Mouse (Mus musculus) skeletal muscle tissue, adult 2 months (tissue): ENCODE measurements around the gene Vmn2r12.
"Not testable (repeated sequence)": the region's sequence is repeated elsewhere in the genome, so short reads cannot be mapped to it uniquely, and the experiment has no call there.

Source experiments
- DNase-seq: peaks from one replicate; pipeline ENCODE4 v3.0.0-alpha.2; 2012; ENCODE audit warnings: low read depth, low spot score

The Vmn2r12 gene

DNA sequence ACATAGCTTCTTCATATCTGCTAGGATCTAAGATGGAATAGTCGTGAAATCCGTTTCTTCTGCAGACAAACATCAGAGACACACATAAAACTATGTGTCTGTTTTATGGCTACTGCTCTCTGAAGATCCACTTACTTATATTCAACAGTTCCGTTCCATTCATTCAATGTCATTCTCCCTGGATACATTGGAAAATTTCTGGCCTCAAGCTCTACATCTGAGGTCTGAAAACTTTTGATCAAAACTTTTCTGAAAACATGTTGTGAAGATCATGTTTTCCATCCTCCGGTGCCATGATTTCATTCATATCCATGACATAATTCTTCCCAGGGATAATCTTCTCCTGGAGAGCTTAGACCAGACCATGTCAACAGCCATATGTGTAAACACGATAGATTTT is at the start of gene Vmn2r12:
Gene Vmn2r12, minus strand, starts transcription at position 101 of the 400 bp plus-strand sequence.
- DNase-seq: not testable (repeated sequence)

DNA sequence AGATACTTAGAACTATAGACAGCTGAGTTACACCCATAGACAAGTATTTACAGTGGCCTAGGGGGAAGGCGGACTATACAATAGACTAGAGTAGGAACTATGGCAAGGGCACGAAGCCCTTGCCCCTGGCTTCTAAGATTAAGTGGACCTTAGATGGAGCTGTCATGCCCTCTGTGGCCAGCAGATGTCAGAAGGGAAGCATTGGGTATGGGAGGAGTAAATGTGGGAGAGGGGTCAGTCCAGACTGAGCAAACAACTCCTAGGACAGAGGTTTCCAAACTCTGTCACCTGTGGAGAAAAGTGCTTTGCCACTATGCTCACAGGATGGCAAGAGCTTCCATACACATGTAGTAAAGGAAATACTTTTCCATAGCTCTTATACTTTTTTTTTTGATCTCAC is 41.8 kb upstream of the Vmn2r12 start:
- DNase-seq: no peak

DNA sequence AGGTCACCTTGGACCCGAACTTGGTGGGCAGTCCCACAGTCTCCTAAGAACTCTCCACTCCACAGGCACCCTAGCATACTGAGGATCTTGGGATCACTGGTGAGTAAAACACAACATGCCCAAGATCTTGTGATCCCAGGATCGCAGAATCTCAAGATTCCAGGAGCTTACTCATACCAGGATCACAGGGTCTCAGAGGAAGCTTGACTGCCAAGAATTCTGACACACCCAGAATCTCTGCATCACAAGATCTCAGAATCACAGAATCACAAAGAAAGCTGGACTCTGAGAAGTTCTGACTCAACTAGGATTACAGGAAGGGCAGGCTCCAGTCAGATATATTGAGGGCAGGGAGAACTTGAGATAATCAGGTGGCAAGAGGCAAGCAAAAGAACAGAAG is 39.0 kb upstream of the Vmn2r12 start:
- DNase-seq: no peak

DNA sequence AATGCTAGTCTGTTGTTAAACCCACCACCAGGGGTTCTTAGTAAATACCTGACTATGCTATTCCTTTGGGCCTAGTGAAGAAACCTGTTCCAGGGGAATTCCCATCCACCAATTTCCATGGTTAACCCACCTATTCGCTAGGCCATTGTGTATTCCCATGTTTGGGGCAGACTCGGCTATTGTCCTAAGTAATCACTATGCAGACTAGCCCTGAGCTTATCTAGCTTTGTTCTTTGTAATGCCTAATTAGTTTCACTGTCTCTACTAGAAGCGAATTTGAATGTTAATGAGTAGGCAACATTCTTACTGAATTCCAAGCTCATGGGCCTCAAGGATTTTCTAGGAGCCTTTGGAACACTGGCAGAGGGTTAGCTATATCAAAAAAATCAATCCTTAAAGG is 1.3 kb downstream of the Vmn2r12 start:
- not testable (repeated sequence) for DNase-seq

DNA sequence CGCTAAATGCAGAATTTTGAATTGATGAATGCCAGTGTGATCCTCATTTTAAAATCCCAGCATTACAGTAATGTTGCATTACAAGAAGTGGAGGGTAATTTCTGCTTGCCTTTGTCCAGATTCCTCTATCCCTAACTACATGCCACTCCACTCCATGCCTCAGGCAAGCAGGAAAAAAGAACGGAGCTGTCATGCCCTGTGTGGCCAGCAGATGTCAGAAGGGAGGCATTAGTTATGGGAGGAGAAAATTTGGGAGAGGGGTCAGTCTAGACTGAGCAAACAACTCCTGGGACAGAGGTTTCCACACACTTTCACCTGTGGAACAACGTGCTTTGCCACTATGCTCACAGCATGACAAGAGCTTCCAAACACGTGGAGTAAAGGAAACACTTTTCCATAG is 25.7 kb downstream of the Vmn2r12 start:
- DNase-seq: not testable (repeated sequence)

DNA sequence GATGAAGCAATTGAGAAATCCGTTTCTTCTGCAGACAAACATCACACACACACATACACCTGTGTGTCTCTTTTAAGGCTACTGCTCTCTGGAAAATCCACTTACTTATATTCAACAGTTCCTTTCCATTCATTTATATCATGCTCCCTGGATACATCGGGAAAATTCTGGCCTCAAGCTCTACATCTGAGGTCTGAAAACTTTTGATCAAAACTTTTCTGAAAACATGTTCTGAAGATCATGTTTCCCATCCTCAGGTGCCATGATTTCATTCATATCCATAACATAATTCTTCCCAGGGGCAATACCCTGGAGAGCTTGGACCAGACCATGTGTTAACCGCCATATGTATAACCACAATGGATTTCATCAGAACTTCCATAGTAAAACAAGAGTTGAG is 38.3 kb downstream of the Vmn2r12 start, which contains the start of gene Vmn2r11:
Gene Vmn2r11, minus strand, starts transcription at position 101 of the 400 bp plus-strand sequence.
- DNase-seq: not testable (repeated sequence)

DNA sequence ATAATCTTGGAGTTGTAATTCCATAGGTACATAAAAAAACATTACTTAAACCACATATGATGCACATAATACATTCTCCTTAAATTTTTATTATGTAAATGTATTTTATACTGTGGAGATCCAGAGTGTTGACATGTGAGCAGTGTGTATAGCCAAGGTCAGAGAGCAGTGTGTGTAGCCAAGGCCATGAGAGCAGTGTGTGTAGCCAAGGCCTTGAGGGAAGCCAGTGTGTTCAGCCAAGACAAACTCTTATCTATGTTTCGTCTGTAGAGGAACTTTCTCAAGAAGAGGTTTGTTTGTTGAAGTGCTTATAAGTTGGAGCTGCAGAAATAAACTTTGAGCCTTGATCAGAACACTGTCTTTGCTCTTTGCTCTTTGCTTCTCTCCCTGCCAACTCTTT is 42.5 kb downstream of the Vmn2r12 start:
- no peak for DNase-seq
